Mouse (Mus musculus) lung, adult 2 months (tissue): ENCODE data around the gene Frmd3.

Experiments
- CTCF ChIP-seq: fragments of 200-500 bp; IDR thresholded peaks from 2 replicates; pipeline ENCODE4 v1.5.1; 2011; ENCODE audit warnings: mild to moderate bottlenecking, low read length, control low read depth; ENCODE audit not compliant: insufficient read depth
- POLR2A ChIP-seq: fragments of 200-500 bp; IDR thresholded peaks from 2 replicates; pipeline ENCODE4 v1.6.1; 2011; ENCODE audit warnings: low read depth, mild to moderate bottlenecking, control low read depth, low read length, borderline replicate concordance; ENCODE audit errors: extremely low read depth

- TF ChIP-seq POLR2A (no peak), CTCF (no peak)
These were observed 965 bp upstream of the Frmd3 start for GRCm38 (mm10) chr4:74012277-74012676.
